11 mouse cellular contexts compared by ENCODE assay signal in the genomic region with DNA sequence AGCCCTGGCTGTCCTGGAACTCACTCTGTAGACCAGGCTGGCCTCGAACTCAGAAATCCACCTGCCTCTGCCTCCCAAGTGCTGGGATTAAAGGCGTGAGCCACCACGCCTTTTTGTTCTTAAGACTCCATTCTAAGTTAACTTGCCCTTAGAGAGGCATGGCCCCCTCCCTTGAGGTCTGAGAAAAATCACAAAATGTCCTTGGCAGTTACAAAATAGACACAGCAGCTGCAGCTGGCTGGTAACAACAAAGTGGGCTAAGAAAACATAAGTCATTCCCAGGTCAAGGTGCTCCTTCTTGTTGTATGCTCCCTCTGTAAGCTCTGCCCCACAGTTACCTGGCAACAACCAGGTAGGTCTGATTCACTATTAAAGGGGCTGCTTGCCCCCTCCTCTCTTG. TPM values are rescaled to one million over a fixed set of nuclear protein-coding genes. Genes with fewer than 3 reads are reported as not detected.
DNase-seq lines count a peak whose midpoint lies in the region; ATAC-seq and TF ChIP-seq lines count a peak whose summit lies in the region.
"Not testable (repeated sequence)": the region's sequence is repeated elsewhere in the genome, so short reads cannot be mapped to it uniquely, and the experiment has no call there.
"Had no signal": no experiment of that assay in that cellular context is flagged by ENCODE, and none has a peak within 500 bp of the region (broad histone marks: within the 10 kb centered on the region; RNA-seq: fewer than 3 reads in every experiment).

No protein-coding gene starts in this region.

- peaks cover 27% of the 10 kb centered on the region for H3K27me3 ChIP-seq in limb, embryonic 13.5 days
- H3K27me3 ChIP-seq in liver, embryonic 13.5 days = peaks cover 31% of the 10 kb centered on the region
- H3K27me3 ChIP-seq in lung, postnatal 0 days (replicated peaks; ENCODE audit: insufficient read depth, low read length) = not testable (repeated sequence)

- peaks cover 14% of the 10 kb centered on the region for H3K9me3 ChIP-seq in limb, embryonic 13.5 days
- H3K9me3 ChIP-seq in liver, embryonic 13.5 days (replicated peaks); lung, postnatal 0 days (ENCODE audit: low read length): not testable (repeated sequence)

- not testable (repeated sequence) for DNase-seq in gastrocnemius, adult 2 months; liver, embryonic 13.5 days; lung, postnatal 0 days (ENCODE audit: low spot score)
- peak; percentile 52 for DNase-seq in ovary, adult 18-20 months (ENCODE audit: low spot score)
- peak; percentile 64 for DNase-seq in testis, postnatal 14 days (ENCODE audit: low spot score)

- 83% methylated on average over 3 of the region's 3 CpGs for WGBS in limb, embryonic 13.5 days
- 80% methylated on average over 3 of the region's 3 CpGs for WGBS in liver, embryonic 13.5 days (ENCODE audit: insufficient replicate concordance)
- WGBS in lung, postnatal 0 days = 83% methylated on average over 3 of the region's 3 CpGs

- not testable (repeated sequence) for H3K4me1 ChIP-seq in limb, embryonic 13.5 days; lung, postnatal 0 days (ENCODE audit: insufficient read depth, low read depth, low read length)
- peaks cover 29% of the 10 kb centered on the region for H3K4me1 ChIP-seq in liver, embryonic 13.5 days (replicated peaks)

- H3K4me2 ChIP-seq in limb, embryonic 13.5 days (replicated peaks); liver, embryonic 13.5 days; lung, postnatal 0 days (replicated peaks; ENCODE audit: low read depth, low read length): not testable (repeated sequence)

- TF ChIP-seq EP300 in lung, postnatal 0 days (IDR thresholded peaks at IDR 0.05) = 0 out of 2 replicates have a peak, but pooled peaks have one; percentile 26

- ATAC-seq in limb, embryonic 13.5 days (ENCODE audit: low FRiP score, low read depth); liver, embryonic 13.5 days (ENCODE audit: low read depth); lung, postnatal 0 days: not testable (repeated sequence)

- H3K4me3 ChIP-seq in gastrocnemius, adult 2 months; limb, embryonic 13.5 days; liver, embryonic 13.5 days (replicated peaks); lung, postnatal 0 days (ENCODE audit: low read depth, low read length): not testable (repeated sequence)

- H3K36me3 ChIP-seq in limb, embryonic 13.5 days; liver, embryonic 13.5 days; lung, postnatal 0 days (ENCODE audit: insufficient read depth, low read length): not testable (repeated sequence)

- H3K9ac ChIP-seq in limb, embryonic 13.5 days = peak overlapping the region; percentile 32; the same call in 1 of the 2 replicates
- H3K9ac ChIP-seq in liver, embryonic 13.5 days = peak overlapping the region; percentile 29; the same call in 1 of the 2 replicates
- H3K9ac ChIP-seq in lung, postnatal 0 days (replicated peaks; ENCODE audit: low read depth) = not testable (repeated sequence)

- TF ChIP-seq CTCF in gastrocnemius, adult 2 months (IDR thresholded peaks at IDR 0.05); lung, postnatal 0 days (IDR thresholded peaks at IDR 0.05): not testable (repeated sequence)

- intact Hi-C loops in gastrocnemius, adult 2 months (cut with DNase I) = not testable (repeated sequence)

- peak overlapping the region; percentile 84 for H3K27ac ChIP-seq in gastrocnemius, adult 2 months
- H3K27ac ChIP-seq in limb, embryonic 13.5 days; liver, embryonic 13.5 days; lung, postnatal 0 days (ENCODE audit: low read length): not testable (repeated sequence)

RNA-seq across cellular contexts. Expression of a gene that starts 14.3 kb away (rescaled TPM):
- total RNA-seq in gastrocnemius, adult 2 months (2021) = not detected
- 0.06 TPM in 1 of 2 replicates, not detected in the other for polyA plus RNA-seq in limb, embryonic 13.5 days (2015; fragmentation: Nextera tagmentation; extraction: Ambion mirVana)
- 0.20 and 0.21 TPM in 2 replicates for polyA plus RNA-seq in liver, embryonic 13.5 days (2015; fragmentation: Nextera tagmentation; extraction: Ambion mirVana)
- 0.13 and 0.16 TPM in 2 replicates for polyA plus RNA-seq in lung, postnatal 0 days (2015; fragmentation: Nextera tagmentation; extraction: Ambion mirVana)
- total RNA-seq: adrenal gland, postnatal 14 days; adrenal gland, postnatal 25 days; adrenal gland, postnatal 36 days had no signal

RNA-seq across cellular contexts. Expression of a gene that starts 16.9 kb away (rescaled TPM):
- total RNA-seq in gastrocnemius, adult 2 months (2021) = 100 to 1,000 TPM in 1 of 2 experiments, 10 to 100 TPM in 1; 66.5 to 182 TPM
- 6.1 and 6.2 TPM in 2 replicates for polyA plus RNA-seq in limb, embryonic 13.5 days (2015; fragmentation: Nextera tagmentation; extraction: Ambion mirVana)
- polyA plus RNA-seq in liver, embryonic 13.5 days (2015; fragmentation: Nextera tagmentation; extraction: Ambion mirVana) = 11.7 and 12.6 TPM in 2 replicates
- 9.4 and 10.7 TPM in 2 replicates for polyA plus RNA-seq in lung, postnatal 0 days (2015; fragmentation: Nextera tagmentation; extraction: Ambion mirVana)

RNA-seq across cellular contexts. Expression of a gene that starts 17.7 kb away (rescaled TPM):
- 1 to 10 TPM; 2.7 to 3.6 TPM for total RNA-seq in gastrocnemius, adult 2 months (2021)
- polyA plus RNA-seq in limb, embryonic 13.5 days (2015; fragmentation: Nextera tagmentation; extraction: Ambion mirVana) = 13.1 and 14.0 TPM in 2 replicates
- polyA plus RNA-seq in liver, embryonic 13.5 days (2015; fragmentation: Nextera tagmentation; extraction: Ambion mirVana) = 4.9 and 6.2 TPM in 2 replicates
- 7.3 and 7.6 TPM in 2 replicates for polyA plus RNA-seq in lung, postnatal 0 days (2015; fragmentation: Nextera tagmentation; extraction: Ambion mirVana)

RNA-seq across cellular contexts. Expression of a gene that starts 40.5 kb away (rescaled TPM):
- total RNA-seq in gastrocnemius, adult 2 months (2021) = 10 to 100 TPM; 18.1 to 21.5 TPM
- 2.9 and 4.3 TPM in 2 replicates for polyA plus RNA-seq in limb, embryonic 13.5 days (2015; fragmentation: Nextera tagmentation; extraction: Ambion mirVana)
- 0.29 and 0.44 TPM in 2 replicates for polyA plus RNA-seq in liver, embryonic 13.5 days (2015; fragmentation: Nextera tagmentation; extraction: Ambion mirVana)
- polyA plus RNA-seq in lung, postnatal 0 days (2015; fragmentation: Nextera tagmentation; extraction: Ambion mirVana) = 0.24 and 0.25 TPM in 2 replicates
- polyA plus RNA-seq: activated CD4-positive, CD25-positive, alpha-beta regulatory T cell, adult 4 months; CD4-positive, CD25-positive, alpha-beta regulatory T cell, adult 4 months had no signal

RNA-seq across cellular contexts. Expression of a gene that starts 46.1 kb away (rescaled TPM):
- total RNA-seq in gastrocnemius, adult 2 months (2021) = 10 to 100 TPM; 13.9 to 16.2 TPM
- polyA plus RNA-seq in limb, embryonic 13.5 days (2015; fragmentation: Nextera tagmentation; extraction: Ambion mirVana) = 78.1 and 81.3 TPM in 2 replicates
- polyA plus RNA-seq in liver, embryonic 13.5 days (2015; fragmentation: Nextera tagmentation; extraction: Ambion mirVana) = 18.0 and 18.2 TPM in 2 replicates
- polyA plus RNA-seq in lung, postnatal 0 days (2015; fragmentation: Nextera tagmentation; extraction: Ambion mirVana) = 28.0 and 30.5 TPM in 2 replicates
